Mouse (Mus musculus) gonadal fat pad, adult 2 months (tissue): Measurements from ENCODE around the gene Dnaja2. TPM values are rescaled to one million over a fixed set of nuclear protein-coding genes. Genes with fewer than 3 reads are reported as not detected.

Source experiments
- DNase-seq: peaks from one replicate; pipeline ENCODE4 v3.0.0-alpha.2; 2012; ENCODE audit warnings: low read depth
- polyA plus RNA-seq: library from polyadenylated mRNA; depleted of rRNA; stranded (reverse); fragments of >200 nt; gene quantifications from 2 replicates; pipeline ENCODE4 v1.2.3, GENCODE M21; 2012

Gene Dnaja2
- polyA plus RNA-seq, 1 experiment, result 10.4 TPM

DNA sequence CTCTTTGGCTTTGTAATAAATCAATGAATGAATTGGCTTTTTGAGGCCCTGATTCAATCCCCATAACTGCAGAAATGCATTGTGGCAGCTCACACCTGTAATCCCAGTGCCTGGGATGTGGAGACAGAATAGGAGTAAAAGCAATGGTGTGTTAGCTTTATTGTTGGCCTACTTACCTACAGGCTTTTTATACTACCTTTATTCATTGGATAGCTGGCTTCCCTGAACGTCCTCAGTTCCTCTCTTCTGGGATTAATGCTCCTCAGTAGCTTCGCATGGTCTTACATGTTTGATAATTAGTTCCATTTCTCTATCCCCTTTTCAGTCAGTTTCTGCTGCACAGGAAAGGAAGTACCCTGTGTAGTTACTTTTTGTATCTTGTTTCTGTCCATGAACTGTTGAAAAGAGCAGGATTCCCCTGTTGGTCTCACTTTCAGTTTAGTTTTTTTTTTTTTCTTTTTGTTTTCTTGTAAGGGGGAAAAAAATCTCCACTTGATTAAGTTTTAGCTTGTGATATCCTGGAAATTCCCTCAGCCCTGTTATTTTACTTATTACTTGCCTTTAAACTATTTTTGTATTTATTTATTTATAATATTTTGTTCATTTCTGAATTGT is 1.9 kb upstream of the Dnaja2 start:
- DNase-seq, result no peak

DNA sequence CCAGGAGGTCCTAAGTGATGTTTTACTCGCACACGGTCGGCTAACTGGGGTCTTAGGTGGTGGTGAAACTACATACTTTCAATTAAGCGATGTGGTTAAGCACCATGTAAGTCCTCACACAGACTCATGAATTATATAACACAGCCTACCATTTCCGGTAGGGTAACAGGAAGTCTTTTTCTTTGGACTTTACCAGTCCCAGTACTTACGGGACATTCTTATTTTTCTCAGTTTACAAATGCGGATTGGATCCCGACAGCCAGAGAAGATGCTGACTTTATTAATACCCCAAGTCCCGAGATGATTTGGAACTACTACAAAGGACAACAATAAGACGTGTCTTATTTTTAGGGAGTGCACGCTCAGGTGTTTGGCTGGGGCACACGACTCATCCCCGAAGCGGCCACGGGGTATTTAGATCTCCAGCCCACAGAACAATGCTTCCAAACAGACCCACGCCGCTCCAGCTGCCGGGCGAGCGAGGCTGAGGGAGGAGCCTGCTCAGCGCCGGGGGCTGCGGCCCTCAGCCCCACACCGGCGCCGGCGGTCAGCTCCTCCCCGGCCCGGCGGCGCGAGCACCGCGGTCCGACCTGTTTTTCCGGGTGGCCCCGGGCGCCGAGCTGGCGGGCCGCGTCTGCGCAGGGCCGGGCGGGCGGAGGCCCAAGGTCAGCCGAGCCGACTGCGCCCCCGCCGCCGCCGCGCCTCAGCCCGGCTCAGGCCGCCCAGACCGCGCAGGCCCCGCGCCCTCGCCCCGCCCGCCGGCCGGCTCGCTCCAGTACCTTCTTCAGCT is 558 bp downstream of the Dnaja2 start:
- DNase-seq, result no peak

DNA sequence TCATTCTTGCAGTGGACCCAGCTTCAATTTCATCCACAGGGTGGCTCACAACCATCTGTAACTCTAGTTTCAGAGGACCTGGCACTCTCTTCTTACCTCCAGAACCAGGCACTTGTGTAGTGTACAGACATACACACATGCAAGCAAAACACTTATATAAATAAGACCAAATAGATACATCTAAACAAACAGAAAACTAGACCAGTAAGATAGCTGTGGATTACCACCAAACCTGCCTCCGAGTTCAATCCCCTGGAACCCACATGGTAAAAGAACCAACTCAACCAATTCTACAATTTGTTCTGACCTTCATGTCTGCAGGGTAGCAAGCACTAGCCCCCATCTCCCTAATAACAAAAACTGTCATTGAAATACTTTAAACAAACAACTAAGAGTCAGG is 3.2 kb downstream of the Dnaja2 start:
- no peak for DNase-seq

DNA sequence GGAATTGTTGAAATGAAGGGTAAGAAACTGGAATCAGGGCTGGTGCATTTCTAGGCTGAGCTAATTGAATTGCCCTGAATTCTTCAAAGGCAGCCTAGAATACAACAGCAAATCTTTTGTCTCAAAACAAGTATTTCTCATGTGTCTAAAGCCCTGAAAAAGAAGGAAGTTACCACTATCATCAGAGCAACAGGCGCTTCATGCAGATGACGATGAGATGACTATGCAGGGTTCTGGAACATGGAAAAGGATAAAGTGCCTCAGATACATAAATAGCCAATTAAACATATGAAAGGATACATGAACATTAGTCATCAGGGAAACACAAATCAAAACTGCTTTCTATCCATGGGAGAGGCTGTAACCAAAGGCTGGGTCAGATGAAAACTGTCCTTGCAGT is 18.8 kb downstream of the Dnaja2 start:
- DNase-seq, result no peak

DNA sequence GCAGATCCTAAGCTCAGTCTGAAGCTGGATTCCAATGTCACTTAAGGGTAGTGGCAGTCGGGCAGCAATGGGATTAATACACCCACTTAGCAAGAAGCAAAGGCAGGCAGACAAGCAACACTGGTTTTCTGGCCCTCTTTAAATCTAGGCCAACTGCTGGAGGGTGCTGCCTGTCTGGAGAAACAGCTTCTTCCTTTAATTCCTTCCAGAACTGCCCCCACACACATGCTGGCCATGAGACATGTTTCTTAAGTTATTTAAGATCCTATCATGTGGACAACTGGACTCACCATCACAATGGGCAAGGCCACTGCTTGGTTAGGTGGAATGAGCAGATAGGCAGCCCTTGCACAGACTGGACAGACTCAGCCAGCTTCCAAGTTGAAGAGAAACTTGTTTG is 21.0 kb downstream of the Dnaja2 start:
- DNase-seq, result peak; percentile 97

DNA sequence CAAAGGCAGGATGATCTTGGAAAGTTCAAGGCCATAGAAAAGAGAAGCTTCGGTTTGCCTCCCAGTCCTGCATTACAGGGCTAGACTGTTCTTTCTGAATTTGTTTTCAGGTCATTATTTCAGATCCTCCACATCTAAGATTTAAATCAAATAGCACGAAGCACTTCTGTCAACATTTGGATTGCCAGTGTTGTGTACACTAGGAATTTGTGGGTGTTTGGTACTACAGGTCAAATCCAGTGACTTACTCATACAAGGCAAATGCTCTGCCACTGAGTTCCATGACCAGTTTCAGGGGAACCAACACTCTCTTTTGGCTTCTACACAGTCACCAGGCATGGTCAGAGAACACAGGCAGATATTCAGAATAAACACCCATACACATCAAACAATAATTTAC is 21.7 kb downstream of the Dnaja2 start:
- DNase-seq, result no peak

DNA sequence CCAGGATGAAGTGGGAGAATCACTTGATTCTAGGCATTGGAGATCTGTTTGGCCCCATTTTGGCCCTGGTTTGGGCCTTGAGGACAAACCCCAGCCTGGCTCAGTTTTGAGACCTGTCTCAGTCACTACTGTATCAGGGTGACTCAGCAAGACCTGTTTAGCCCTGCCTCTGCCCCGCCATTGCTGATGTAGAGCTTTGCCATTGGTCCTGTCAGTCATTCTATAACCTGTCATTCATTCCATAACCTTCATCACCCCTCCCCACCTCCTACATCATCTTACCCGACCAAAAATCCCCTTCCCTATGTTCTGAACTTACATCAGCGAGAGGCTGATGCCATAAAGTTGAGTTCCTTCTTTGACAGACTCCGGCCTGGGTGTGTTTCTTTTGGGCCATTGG is 22.3 kb downstream of the Dnaja2 start:
- no peak for DNase-seq

DNA sequence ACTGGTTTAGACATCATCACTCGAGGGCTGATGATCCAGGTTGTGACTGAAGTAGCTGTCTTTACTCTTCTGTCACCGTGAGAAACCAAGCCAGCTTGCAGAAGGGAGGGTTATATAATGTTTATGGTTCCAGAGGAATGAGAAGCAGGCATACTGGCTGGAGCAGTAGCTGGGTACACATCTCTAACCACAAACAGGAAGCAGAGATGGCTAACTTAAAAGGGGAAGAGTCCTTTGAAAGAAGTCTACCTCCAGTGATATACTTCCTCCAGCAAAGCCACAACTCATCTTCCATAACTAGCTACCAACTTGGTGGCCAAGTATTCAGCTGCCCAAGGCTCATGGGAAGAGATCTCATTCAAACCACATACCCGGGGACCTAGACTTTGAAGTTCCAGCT is 23.7 kb downstream of the Dnaja2 start:
- no peak for DNase-seq

DNA sequence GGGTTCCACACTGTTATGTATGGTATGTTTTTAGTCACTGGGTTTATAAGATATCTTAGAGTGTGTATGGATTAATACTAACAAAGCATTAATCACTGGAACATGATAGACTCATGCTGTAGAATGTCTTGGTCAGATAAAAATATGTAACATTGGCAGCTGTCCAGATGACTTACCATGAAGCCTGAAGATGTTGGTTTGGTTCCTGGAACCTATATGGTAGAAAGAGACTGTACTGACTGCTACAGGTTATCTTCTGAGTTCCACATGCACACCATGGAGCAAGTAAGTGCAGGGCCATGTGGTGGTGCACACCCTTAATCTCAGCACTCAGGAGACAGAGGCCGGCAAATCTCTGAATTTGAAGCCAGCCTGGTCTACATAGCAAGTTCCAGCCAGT is 24.4 kb downstream of the Dnaja2 start:
- DNase-seq, result no peak

DNA sequence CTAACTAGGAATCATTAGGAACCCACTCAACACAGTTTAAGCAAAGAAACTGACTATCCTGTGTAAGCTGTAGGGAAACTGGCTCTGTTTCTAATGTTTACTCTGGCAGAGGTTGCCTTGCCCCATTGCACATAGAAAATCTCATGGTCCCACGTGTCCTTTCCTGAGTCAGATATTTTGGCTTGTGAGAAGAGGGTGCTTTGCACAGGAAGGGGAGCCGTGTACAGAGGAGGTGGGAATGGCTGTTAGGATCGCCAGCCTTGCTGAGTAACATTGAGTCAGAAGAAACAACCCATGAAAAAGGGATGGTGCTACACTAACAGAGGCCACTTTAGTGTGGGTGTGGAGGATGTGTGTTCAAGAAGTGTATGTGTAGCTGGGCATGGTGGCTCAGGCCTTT is 26.2 kb downstream of the Dnaja2 start:
- DNase-seq, result no peak

DNA sequence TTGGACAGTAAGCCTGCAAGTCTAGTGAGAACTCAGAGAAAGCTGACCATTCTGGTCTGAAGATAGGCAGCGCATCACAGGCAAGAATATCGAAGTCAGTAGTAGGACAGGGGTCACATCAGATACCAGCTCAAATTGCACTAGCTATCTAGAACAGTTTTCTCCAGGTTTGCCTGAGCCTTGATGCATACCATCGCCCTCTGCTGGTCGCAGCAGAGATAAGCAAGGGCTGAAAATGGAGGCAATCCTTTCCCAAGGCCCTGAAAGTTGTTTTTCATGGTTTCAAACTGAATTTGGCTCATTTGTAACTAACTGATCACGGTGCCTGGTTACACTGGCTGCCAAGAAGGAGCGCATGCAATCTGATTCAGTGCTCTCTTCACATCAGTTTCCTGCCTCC is 29.0 kb downstream of the Dnaja2 start:
- no peak for DNase-seq

DNA sequence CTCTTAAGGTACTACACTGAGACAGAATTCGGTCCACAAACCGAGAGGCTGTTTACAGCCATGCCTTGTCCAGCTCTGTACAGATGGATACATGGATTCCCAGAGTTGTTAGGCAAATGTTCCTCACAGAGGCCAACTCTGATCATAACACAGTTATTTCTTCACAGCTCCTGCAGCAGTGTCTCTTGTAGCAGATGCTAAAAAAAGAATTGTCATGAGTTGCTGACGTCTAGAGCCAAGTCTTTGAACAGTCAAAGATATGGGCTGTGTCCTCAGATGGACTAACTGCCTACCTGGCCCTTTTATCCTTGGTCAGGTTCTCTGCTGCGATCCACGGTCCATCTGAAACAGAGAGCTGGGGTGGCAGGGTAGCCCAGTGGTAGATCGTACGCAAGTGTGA is 31.1 kb downstream of the Dnaja2 start:
- no peak for DNase-seq

DNA sequence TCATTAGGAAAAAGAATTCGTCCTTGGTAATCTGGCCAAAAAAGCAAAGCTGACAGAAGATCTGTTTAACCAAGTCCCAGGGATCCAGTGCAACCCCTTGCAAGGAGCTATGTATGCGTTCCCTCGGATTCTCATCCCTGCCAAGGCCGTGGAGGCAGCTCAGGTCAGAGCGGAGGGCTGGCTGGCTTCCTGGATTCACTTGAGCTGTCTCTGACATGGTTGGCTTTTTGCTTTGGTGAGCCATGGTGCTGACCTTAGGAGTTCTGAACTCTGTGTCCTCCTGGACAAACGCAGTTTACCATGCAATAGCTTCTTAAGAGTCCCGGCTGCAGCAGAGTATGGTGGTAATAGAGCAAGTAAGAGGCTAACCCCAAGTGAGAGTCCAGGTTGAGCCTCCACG is 33.8 kb downstream of the Dnaja2 start:
- DNase-seq, result no peak

DNA sequence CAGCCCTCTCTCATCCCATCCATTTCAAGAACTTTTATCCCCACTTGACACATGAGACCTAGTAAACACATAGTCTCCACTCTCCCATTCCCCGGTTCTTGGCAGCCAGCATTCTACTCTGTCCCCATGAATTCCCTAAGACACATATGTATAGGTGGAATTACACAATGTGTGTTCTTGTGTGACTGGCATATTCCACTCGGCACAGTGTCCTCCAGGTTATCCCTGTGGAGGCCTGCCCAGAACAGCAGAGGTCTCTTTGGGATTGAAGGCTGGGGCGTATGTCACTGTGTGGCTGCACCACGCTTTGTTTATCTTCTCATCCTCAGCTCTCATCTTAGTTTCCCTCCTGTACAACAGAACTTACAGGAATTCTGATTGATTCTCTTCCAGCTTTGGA is 34.6 kb downstream of the Dnaja2 start:
- no peak for DNase-seq

DNA sequence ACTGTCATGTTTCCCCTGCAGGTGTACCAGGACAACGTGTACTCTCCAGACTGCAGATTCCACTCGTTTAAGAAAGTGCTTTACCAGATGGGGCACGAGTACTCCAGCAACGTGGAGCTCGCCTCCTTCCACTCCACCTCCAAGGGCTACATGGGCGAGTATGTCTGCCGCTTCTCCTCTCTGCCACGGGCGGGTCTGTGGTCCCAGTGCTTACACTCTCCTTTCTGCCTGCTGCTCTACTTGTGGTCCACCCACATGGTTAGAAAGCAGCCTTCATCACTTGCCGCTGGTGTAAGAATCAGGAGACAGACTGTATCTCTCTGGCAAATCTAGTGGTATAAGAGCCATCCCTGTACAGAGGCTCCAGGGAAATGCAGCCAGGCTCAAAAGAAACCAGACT is 37.2 kb downstream of the Dnaja2 start:
- DNase-seq, result no peak

DNA sequence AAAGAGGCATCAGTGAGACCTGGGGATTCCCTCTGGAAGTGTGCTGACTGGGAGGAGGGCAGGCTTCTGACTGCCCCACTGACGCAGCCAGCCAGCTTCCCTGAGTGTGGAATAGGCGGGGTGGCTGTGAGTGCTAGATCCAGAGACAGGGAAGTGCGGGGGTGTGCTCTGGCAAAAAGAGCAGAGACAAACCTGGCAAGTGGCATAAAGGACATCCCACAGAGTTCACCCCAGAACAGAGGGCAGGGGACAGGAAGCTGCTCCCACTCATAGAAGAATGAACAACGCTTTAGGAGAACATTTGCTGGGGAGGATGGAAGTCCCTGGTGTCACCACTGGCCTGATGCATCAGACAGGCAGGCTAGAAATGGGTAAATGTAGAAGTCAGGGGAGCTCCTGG is 37.8 kb downstream of the Dnaja2 start:
- DNase-seq, result peak; percentile 93

DNA sequence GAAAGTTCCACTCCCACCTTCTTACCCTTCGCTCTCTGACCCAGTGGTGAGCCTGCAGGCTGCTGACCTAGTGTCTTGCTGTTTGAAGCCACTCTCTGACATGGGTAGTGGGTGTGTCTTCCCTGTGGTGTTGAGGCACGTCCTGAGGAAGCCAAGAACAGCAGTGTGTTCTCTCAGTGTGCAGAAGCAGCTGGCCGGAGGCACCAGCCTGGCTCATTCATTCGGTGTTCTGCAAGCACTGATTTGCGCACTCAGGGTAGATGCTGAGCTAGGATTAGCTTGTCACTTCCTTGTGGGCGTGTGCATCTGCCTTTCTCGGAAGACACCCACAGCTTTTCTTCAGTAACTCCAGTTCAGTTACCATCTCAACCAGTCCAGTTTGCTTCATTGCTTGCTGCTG is 39.8 kb downstream of the Dnaja2 start:
- DNase-seq, result peak; percentile 100

DNA sequence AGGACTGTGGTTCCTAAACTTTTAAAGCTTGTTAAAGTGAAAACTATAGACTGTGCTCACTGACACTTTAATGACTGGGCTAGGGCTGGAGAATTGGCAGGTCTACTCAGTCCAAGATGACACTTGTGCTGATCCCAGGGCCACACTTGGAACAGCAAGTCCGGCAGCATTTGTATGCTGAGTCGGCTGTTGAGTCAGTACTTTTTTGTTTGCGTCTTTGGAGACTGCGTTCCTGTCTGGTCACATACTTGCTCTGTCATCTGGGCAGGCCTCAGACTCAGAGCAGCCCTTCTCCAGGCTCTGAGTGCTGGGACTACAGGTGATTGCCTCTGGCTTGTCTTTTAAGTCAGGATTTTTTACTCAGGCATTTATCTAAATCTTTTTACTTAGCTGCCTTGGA is 41.9 kb downstream of the Dnaja2 start:
- no peak for DNase-seq

DNA sequence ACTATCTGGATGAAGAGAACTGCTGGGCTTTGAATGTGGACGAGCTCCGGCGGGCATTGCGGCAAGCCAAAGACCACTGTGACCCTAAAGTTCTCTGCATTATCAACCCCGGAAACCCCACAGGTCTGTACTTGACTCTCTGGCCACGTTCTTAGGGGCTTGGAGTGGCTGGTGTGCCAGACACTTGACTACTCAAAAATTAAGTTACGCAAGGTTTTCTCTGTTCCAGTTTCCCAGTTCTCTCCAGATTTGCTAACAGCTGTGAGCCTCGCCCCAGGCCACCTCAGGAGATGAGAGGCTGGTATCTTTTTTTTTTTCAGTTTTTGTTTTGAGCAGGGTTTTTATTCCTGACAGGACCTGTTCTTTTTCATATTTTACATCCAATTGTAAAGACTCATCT is 42.9 kb downstream of the Dnaja2 start:
- DNase-seq, result no peak

DNA sequence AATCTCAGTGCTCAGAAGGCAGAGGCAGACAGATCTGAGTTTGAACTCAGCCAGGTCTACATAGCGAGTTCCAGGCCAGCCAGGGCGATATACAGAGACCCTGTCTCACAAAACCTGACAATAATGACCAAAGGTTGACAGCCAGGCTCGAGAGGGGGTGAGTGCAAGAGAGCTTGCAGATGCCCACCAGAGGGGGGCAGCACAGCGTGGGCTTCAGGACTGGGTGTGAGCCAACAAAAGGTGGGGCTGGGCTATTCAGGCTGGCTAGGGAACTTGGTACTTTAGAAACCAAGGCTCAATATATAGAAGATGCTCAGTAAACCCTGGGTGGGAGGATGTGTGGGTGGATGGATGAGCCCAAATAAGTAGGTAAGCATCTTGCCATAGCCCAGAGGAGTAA is 46.5 kb downstream of the Dnaja2 start:
- DNase-seq, result no peak

DNA sequence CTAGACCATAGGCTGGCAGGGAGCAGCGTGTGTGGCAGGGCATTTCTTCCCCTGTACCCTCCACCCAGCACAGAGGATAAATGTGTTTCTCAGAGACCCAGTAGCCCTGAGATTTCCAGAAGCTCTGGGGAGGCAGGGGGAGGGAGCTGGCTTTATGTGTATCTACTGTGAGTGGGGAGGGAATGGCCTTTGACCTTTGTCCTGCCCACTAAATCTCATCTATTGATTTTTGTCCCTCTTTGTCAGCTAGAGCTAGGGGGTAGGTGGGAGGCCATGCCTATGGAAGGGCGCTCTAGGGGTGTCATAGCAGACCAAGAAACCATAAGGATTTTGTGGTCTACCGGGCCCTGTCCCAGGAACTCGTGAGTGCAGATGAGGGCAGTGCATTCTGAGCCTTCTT is 48.5 kb downstream of the Dnaja2 start:
- no peak for DNase-seq

DNA sequence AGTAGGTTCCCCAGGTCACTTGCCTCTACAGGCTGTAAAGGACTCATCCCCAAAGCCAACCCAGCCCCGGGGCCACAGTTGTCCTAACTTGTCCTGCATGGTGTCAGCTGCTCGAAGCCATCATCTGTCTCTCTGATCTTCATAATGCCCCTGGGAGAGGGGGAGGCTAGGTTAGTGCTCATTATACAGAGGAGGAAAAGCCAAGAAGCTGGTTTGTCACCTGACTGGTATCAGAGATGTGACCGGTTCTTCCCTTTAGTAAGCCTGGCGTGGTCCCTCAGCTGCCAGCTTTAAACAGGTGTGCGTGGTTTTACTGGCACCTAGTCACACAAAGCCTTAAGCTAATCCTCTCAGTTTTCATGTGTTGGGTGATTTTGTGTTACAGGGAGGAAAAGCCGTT is 50.4 kb downstream of the Dnaja2 start:
- no peak for DNase-seq

DNA sequence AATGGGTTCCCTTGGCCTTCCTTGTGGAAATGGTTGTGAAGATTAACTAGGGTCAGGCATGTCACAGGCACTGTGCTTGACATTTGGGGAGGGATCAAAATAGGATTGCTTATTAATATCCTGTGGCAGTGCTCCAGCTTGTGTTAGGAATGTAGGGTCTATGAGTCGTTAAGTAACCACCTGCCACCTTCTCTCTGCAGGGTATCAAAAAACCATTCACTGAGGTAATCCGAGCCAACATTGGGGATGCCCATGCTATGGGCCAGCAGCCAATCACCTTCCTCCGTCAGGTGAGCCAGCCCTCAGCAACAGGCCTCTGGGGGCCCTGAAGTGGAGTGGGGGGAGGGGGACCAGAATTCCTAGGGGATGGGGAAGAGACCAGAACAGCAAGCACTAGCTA is 52.1 kb downstream of the Dnaja2 start:
- no peak for DNase-seq

DNA sequence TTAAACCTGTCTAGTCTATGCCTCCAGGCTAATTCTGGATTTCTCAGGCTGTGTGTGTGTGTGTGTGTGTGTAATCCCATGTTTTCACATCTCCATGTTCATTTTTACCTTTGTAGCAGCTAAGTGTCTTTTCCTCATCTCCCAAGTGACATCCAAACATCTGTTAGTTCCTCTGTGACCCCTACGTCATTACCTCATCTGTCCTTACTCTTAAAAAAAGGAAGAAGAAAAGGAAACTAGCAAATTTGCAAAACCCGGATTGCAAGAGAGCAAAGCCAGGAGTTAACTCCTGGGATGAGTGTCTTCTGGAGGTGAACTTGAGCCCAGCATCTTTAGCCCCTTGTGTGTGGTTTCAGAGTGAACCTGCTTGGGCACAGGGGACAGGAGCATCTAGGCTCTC is 52.8 kb downstream of the Dnaja2 start:
- no peak for DNase-seq
